8 mouse cellular contexts compared by ENCODE assay signal in the genomic region with DNA sequence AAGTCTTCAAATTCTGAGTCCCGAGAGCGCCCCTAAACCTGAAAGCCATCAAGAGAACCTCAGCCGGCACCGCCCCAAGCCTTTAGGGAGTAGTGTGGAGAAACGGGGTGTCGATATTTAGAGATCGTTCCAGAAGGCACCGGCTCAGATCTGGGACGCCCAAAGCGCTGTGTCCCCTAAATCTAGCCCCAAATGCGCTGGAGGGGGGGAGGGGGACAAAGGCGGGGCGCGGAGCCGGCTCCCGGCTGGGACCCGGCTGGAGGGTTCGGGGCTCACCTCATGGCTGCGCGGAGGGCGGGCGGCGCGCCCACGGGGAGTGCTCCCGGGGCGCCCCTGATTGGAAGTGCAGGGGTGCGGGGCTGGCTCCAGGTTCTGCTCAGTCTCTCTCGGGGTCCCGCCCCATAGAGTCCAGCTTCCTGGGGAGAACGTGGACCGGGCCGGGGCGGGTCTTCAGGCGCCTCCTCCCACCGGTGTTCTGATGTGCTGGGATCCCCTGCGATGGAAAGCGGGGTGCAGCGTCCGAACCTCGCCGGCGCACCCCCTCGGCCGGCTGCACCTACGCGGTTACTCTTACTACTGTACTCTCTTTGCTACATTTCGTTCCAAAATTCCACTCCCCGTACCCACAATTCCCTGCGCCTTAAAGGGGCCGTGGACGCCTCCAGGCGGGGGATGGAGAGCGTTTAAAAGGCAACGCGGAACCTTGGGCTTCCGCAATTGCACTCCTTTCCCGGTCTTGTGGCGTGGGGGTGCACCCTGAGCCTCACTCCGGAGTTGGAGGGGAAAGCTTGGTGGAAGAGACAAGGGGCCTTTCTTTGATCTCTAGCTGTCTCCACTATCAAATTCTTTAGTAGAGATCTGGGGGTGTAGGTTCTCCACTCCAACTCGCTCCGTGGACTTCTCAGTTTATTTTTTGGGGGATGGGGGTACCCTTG. TPM values are rescaled to one million over a fixed set of nuclear protein-coding genes. Genes with fewer than 3 reads are reported as not detected.
DNase-seq lines count a peak whose midpoint lies in the region; ATAC-seq lines count a peak whose summit lies in the region.

A gene (minus strand): TSS at position 580 of the 935 bp plus-strand sequence.

- intact Hi-C loops in gastrocnemius, postnatal 14 days (cut with DNase I; ENCODE audit: low total_unique reads) = no loop called here
- intact Hi-C loops in left cerebral cortex, postnatal 10 days (cut with DNase I) = no loop called here

- peak; percentile 80 to 81 for DNase-seq in adrenal gland, adult 18-20 months (ENCODE audit: low spot score in 2 of 2)
- DNase-seq in embryo, embryonic 10.5 days (ENCODE audit: low spot score) = peak; percentile 93
- peak; percentile 81 for DNase-seq in gastrocnemius, postnatal 14 days
- DNase-seq in left cerebral cortex, postnatal 10 days (ENCODE audit: extremely low spot score in 1 of 2, low spot score in 2 of 2) = peak; percentile 72 to 87
- peak; percentile 77 for DNase-seq in right cerebral cortex, postnatal 14 days
- peak; percentile 80 for DNase-seq in urinary bladder, postnatal 25 days (ENCODE audit: low spot score)

- ATAC-seq in inflammation-experienced regulatory T-cells, adult 6 months = peak; percentile 60
- peak; percentile 71 for ATAC-seq in megakaryocyte progenitor cell, adult 5-6 weeks (replicated peaks; ENCODE audit: poor library complexity)

RNA-seq across cellular contexts. Expression of the gene that starts here (rescaled TPM):
- 10 to 100 TPM; 42.9 to 56.4 TPM for total RNA-seq in adrenal gland, adult 18-20 months (2021)
- 10 to 100 TPM; 31.0 to 35.1 TPM for total RNA-seq in gastrocnemius, postnatal 14 days (2021)
- 100 to 1,000 TPM in 1 of 3 experiments, 10 to 100 TPM in 2; 74.0 to 103 (median 94.6) TPM for polyA plus RNA-seq in inflammation-experienced regulatory T-cells, adult 6 months (2017; shearing (Covaris generic))
- total RNA-seq in left cerebral cortex, postnatal 10 days (2021) = 10 to 100 TPM; 23.1 to 23.5 TPM
- total RNA-seq in megakaryocyte progenitor cell, adult 5-6 weeks (2015) = 46.7 and 49.6 TPM in 2 replicates
- 71.0 and 73.0 TPM in 2 replicates for total RNA-seq in megakaryocyte progenitor cell, adult 5-6 weeks (2017)

Comparison
In these comparisons a context has a peak if more than half of its experiments do, and no peak if none do; other contexts are left out.
1. Peak in every context shown above with its lines: DNase-seq and ATAC-seq.